Mouse (Mus musculus) liver, adult 2 months (tissue): Measurements from ENCODE around the gene Slc7a8. TPM values are rescaled to one million over a fixed set of nuclear protein-coding genes. Genes with fewer than 3 reads are reported as not detected.
A peak's percentile ranks its signal among the peaks of the same experiment; 100 is the strongest.

Source experiments
- DNase-seq: peaks from one replicate; pipeline ENCODE4 v3.0.0-alpha.2; 2011; ENCODE audit warnings: low read depth, low spot score; ENCODE audit errors: extremely low read depth
- H3K27ac ChIP-seq: fragments of 200-500 bp; replicated peaks from 2 replicates; pipeline ENCODE4 v1.5.1; 2012; ENCODE audit warnings: low read depth, mild to moderate bottlenecking, control low read depth, inconsistent platforms, low read length; ENCODE audit not compliant: insufficient read depth
- H3K27me3 ChIP-seq: fragments of 200-500 bp; 2 replicates; pipeline ENCODE4 v1.6.1; 2012; ENCODE audit warnings: mild to moderate bottlenecking, moderate library complexity, low read length, inconsistent platforms; ENCODE audit not compliant: control insufficient read depth, insufficient read depth
- H3K36me3 ChIP-seq: fragments of 200-500 bp; 2 replicates; pipeline ENCODE4 v1.6.1; 2012; ENCODE audit warnings: low read length, inconsistent platforms; ENCODE audit not compliant: control insufficient read depth, insufficient read depth
- H3K4me1 ChIP-seq: fragments of 200-500 bp; 2 replicates; pipeline ENCODE4 v1.6.1; 2011; ENCODE audit warnings: low read length; ENCODE audit not compliant: control insufficient read depth, insufficient read depth
- H3K4me3 ChIP-seq: fragments of 200-500 bp; 2 replicates; pipeline ENCODE4 v1.5.1; 2011; ENCODE audit warnings: low read depth, mild to moderate bottlenecking, control low read depth, low read length, moderate library complexity; ENCODE audit not compliant: insufficient read depth
- H3K79me2 ChIP-seq: fragments of 200-500 bp; 2 replicates; pipeline ENCODE4 v1.6.1; 2012; ENCODE audit warnings: inconsistent platforms, mild to moderate bottlenecking, low read length, moderate library complexity; ENCODE audit not compliant: control insufficient read depth, insufficient read depth
- H3K9ac ChIP-seq: fragments of 200-500 bp; 2 replicates; pipeline ENCODE4 v1.6.1; 2012; ENCODE audit warnings: low read depth, mild to moderate bottlenecking, control low read depth, inconsistent platforms, low read length
- CTCF ChIP-seq: fragments of 200-500 bp; IDR thresholded peaks from 2 replicates; pipeline ENCODE4 v1.5.1; 2011; ENCODE audit warnings: low read depth, low read length, control low read depth
- POLR2A ChIP-seq: fragments of 200-500 bp; IDR thresholded peaks from 2 replicates; pipeline ENCODE4 v1.6.1; 2011; ENCODE audit warnings: low read length, control low read depth; ENCODE audit not compliant: insufficient read depth; ENCODE audit errors: extremely low read depth
- WGBS: fragments of 180-500 bp; shearing (Covaris S2); methylation state at CpG from one replicate; pipeline ENCODE4 v1.1.7; 2018; 5-methylcytosine and 5-hydroxymethylcytosine counted together
- polyA plus RNA-seq: library from polyadenylated mRNA; depleted of rRNA; stranded (reverse); fragments of >200 nt; gene quantifications from 2 replicates; pipeline ENCODE4 v1.2.3, GENCODE M21; 2012
- total RNA-seq: library from RNA; depleted of rRNA; stranded (reverse); fragments of >200 nt; gene quantifications from 2 replicates; pipeline ENCODE4 v1.2.3, GENCODE M21; 2014

The Slc7a8 gene
- total and polyA plus RNA-seq, 2 experiments: 1.0 to 2.9 TPM

- DNase-seq: peak; percentile 98
- no peaks in the 10 kb centered on the region for H3K27me3 ChIP-seq
- H3K9ac ChIP-seq: no peak overlapping the region
- no peaks in the 10 kb centered on the region for H3K36me3 ChIP-seq
- 30% methylated on average over 11 of the region's 11 CpGs for WGBS
- peaks cover 7% of the 10 kb centered on the region; the same call in 1 of the 2 replicates for H3K4me1 ChIP-seq
- H3K4me3 ChIP-seq: no peak overlapping the region; the same call in 1 of the 2 replicates
- no peaks in the 10 kb centered on the region for H3K79me2 ChIP-seq
- peak overlapping the region; percentile 47; the same call in 1 of the 2 replicates for H3K27ac ChIP-seq
- TF ChIP-seq CTCF (no peak), POLR2A (no peak)
These were observed 61.7 kb downstream of the Slc7a8 start for GRCm38 (mm10) chr14:54720041-54720440.

GRCm38 (mm10) chr14:54715402-54715801 is 66.3 kb downstream of the Slc7a8 start:
- no peak overlapping the region for H3K9ac ChIP-seq
- no peak overlapping the region for H3K4me3 ChIP-seq
- no peak for DNase-seq
- no peak for TF ChIP-seq POLR2A
- no peak for TF ChIP-seq CTCF
- H3K27ac ChIP-seq: no peak overlapping the region
- no peaks in the 10 kb centered on the region for H3K36me3 ChIP-seq
- peaks cover 5% of the 10 kb centered on the region; the same call in 1 of the 2 replicates for H3K4me1 ChIP-seq
- H3K27me3 ChIP-seq: no peaks in the 10 kb centered on the region
- no peaks in the 10 kb centered on the region for H3K79me2 ChIP-seq
- WGBS: 82% methylated on average over 1 of the region's 1 CpGs

- no peak for TF ChIP-seq POLR2A
- TF ChIP-seq CTCF: no peak
- H3K27ac ChIP-seq: no peak overlapping the region
- no peak for DNase-seq
- no peaks in the 10 kb centered on the region for H3K79me2 ChIP-seq
- WGBS: 7% methylated on average over 15 of the region's 15 CpGs
- peaks cover 3% of the 10 kb centered on the region; the same call in 1 of the 2 replicates for H3K4me1 ChIP-seq
- no peak overlapping the region for H3K9ac ChIP-seq
- H3K4me3 ChIP-seq: no peak overlapping the region
- no peaks in the 10 kb centered on the region for H3K36me3 ChIP-seq
- no peaks in the 10 kb centered on the region for H3K27me3 ChIP-seq
These were observed 67.1 kb downstream of the Slc7a8 start for GRCm38 (mm10) chr14:54714617-54715081.

GRCm38 (mm10) chr14:54714121-54714520 is 67.6 kb downstream of the Slc7a8 start:
- Histone ChIP-seq H3K36me3 (no peaks in the 10 kb centered on the region), H3K79me2 (no peaks in the 10 kb centered on the region), H3K27ac (no peak overlapping the region), H3K4me1 (peaks cover 3% of the 10 kb centered on the region; the same call in 1 of the 2 replicates), H3K4me3 (peak overlapping the region; percentile 25; the same call in 1 of the 2 replicates), H3K9ac (peak overlapping the region; percentile 51; the same call in 1 of the 2 replicates), H3K27me3 (no peaks in the 10 kb centered on the region)
- peak; percentile 60 for DNase-seq
- no peak for TF ChIP-seq POLR2A
- peak; percentile 12; the same call in 1 of the 2 replicates for TF ChIP-seq CTCF
- WGBS: under 1% methylated on average over 13 of the region's 13 CpGs

- no peaks in the 10 kb centered on the region for H3K79me2 ChIP-seq
- peak overlapping the region; percentile 40; the same call in 1 of the 2 replicates for H3K27ac ChIP-seq
- WGBS: 70% methylated on average over 8 of the region's 8 CpGs
- DNase-seq: no peak
- TF ChIP-seq POLR2A: no peak
- no peak for TF ChIP-seq CTCF
- H3K27me3 ChIP-seq: no peaks in the 10 kb centered on the region
- no peaks in the 10 kb centered on the region for H3K36me3 ChIP-seq
- H3K4me1 ChIP-seq: peaks cover 3% of the 10 kb centered on the region; the same call in 1 of the 2 replicates
- no peak overlapping the region for H3K4me3 ChIP-seq
- no peak overlapping the region for H3K9ac ChIP-seq
These were observed 68.9 kb downstream of the Slc7a8 start for GRCm38 (mm10) chr14:54712861-54713260.

GRCm38 (mm10) chr14:54712074-54712473 is 69.7 kb downstream of the Slc7a8 start, which contains the start of gene Cebpe:
TSS of gene Cebpe (minus strand) at chr14:54712174.
- H3K27me3 ChIP-seq: no peaks in the 10 kb centered on the region
- WGBS: 80% methylated on average over 7 of the region's 7 CpGs
- H3K27ac ChIP-seq: peak within 1 kb of the TSS; percentile 40; the same call in 1 of the 2 replicates
- H3K79me2 ChIP-seq: no peaks in the 10 kb centered on the region
- no peaks in the 10 kb centered on the region for H3K36me3 ChIP-seq
- no peak for TF ChIP-seq POLR2A
- no peak for TF ChIP-seq CTCF
- no peak for DNase-seq
- peaks cover 3% of the 10 kb centered on the region; the same call in 1 of the 2 replicates for H3K4me1 ChIP-seq
- H3K9ac ChIP-seq: no peak within 1 kb of the TSS
- H3K4me3 ChIP-seq: no peak within 1 kb of the TSS
